Mouse (Mus musculus) MEL (cell line): ENCODE results near the gene Olfr1198. TPM values are rescaled to one million over a fixed set of nuclear protein-coding genes. Genes with fewer than 3 reads are reported as not detected.

ENCODE experiments used
- DNase-seq: peaks from one replicate; pipeline ENCODE4 v3.0.0; 2011; ENCODE audit warnings: low read depth, low spot score
- H3K27ac ChIP-seq: 2 replicates; pipeline ENCODE4 v1.5.1; 2012; ENCODE audit warnings: low read depth, mild to moderate bottlenecking, control low read depth, low read length, moderate library complexity; ENCODE audit not compliant: control insufficient read depth
- H3K27me3 ChIP-seq, 2 experiments: fragments of 150-350 bp in 1 of 2; sonication (generic) in 1 of 2; 2 replicates each; pipeline ENCODE4 v1.6.1; 2012; ENCODE audit warnings: low read length in 2 of 2, mild to moderate bottlenecking in 2 of 2, improper control_type of control experiment in 1 of 2, moderate library complexity in 1 of 2; ENCODE audit not compliant: insufficient read depth in 2 of 2, control insufficient read depth in 1 of 2
- H3K36me3 ChIP-seq, 2 experiments: 2 replicates each; pipeline ENCODE4 v1.6.1; 2012 to 2014; ENCODE audit warnings: low read length in 2 of 2, improper control_type of control experiment in 1 of 2, inconsistent platforms in 1 of 2, mild to moderate bottlenecking in 1 of 2; ENCODE audit not compliant: insufficient read depth in 2 of 2, control insufficient read depth in 1 of 2
- H3K4me1 ChIP-seq, 2 experiments: fragments of 150-350 bp in 1 of 2; sonication (generic) in 1 of 2; 2 replicates each; pipeline ENCODE4 v1.6.1; 2012; ENCODE audit warnings: low read length in 2 of 2, improper control_type of control experiment in 1 of 2, mild to moderate bottlenecking in 1 of 2; ENCODE audit not compliant: insufficient read depth in 2 of 2, control insufficient read depth in 1 of 2
- H3K4me3 ChIP-seq, 2 experiments: fragments of 150-350 bp in 1 of 2; sonication (generic) in 1 of 2; 2 replicates each; pipeline ENCODE4 v1.5.1; 2012; ENCODE audit warnings: low read depth in 2 of 2, low read length in 2 of 2, mild to moderate bottlenecking in 2 of 2, moderate library complexity in 2 of 2, control low read depth in 1 of 2, improper control_type of control experiment in 1 of 2; ENCODE audit not compliant: control insufficient read depth in 1 of 2, insufficient read depth in 1 of 2
- H3K79me2 ChIP-seq: 2 replicates; pipeline ENCODE4 v1.6.1; 2012; ENCODE audit warnings: mild to moderate bottlenecking, low read length, moderate library complexity; ENCODE audit not compliant: control insufficient read depth, poor library complexity, insufficient read depth
- H3K9ac ChIP-seq: 2 replicates; pipeline ENCODE4 v1.6.1; 2012; ENCODE audit warnings: low read depth, mild to moderate bottlenecking, control low read depth, low read length, moderate library complexity; ENCODE audit not compliant: control insufficient read depth, poor library complexity, severe bottlenecking
- H3K9me3 ChIP-seq: fragments of 150-350 bp; sonication (generic); replicated peaks from 2 replicates; pipeline ENCODE4 v1.6.1; 2012; ENCODE audit warnings: mild to moderate bottlenecking, low read length, improper control_type of control experiment, moderate library complexity; ENCODE audit not compliant: insufficient read depth
- BHLHE40 ChIP-seq: IDR thresholded peaks from 2 replicates; pipeline ENCODE4 v1.6.1; 2012; ENCODE audit warnings: low read depth, mild to moderate bottlenecking, inconsistent platforms, low read length, improper control_type of control experiment, borderline replicate concordance
- CHD1 ChIP-seq: IDR thresholded peaks from 2 replicates; pipeline ENCODE4 v1.6.1; 2012; ENCODE audit warnings: low read depth, mild to moderate bottlenecking, inconsistent platforms, low read length, improper control_type of control experiment
- CHD2 ChIP-seq: IDR thresholded peaks from 2 replicates; pipeline ENCODE4 v1.6.1; 2011; ENCODE audit warnings: low read length, improper control_type of control experiment
- E2F4 ChIP-seq: IDR thresholded peaks from 2 replicates; pipeline ENCODE4 v1.6.1; 2011; ENCODE audit warnings: low read depth, low read length, improper control_type of control experiment, borderline replicate concordance
- EP300 ChIP-seq, 2 experiments: IDR thresholded peaks; 2 replicates each; pipeline ENCODE4 v1.6.1; 2011; ENCODE audit warnings: improper control_type of control experiment in 2 of 2, low read length in 2 of 2, low read depth in 1 of 2, mild to moderate bottlenecking in 1 of 2
- GATA1 ChIP-seq: IDR thresholded peaks from 2 replicates; pipeline ENCODE4 v1.6.1; 2011; ENCODE audit warnings: low read depth, low read length, improper control_type of control experiment
- HCFC1 ChIP-seq: IDR thresholded peaks from 2 replicates; pipeline ENCODE4 v1.6.1; 2012; ENCODE audit warnings: low read depth, mild to moderate bottlenecking, inconsistent platforms, low read length, improper control_type of control experiment, moderate library complexity
- MAX ChIP-seq: IDR thresholded peaks from 2 replicates; pipeline ENCODE4 v1.6.1; 2011; ENCODE audit warnings: low read length, improper control_type of control experiment
- MYB ChIP-seq: IDR thresholded peaks from 2 replicates; pipeline ENCODE4 v1.6.1; 2011; ENCODE audit warnings: mild to moderate bottlenecking, low read depth, low read length, improper control_type of control experiment
- NRF1 ChIP-seq: IDR thresholded peaks from 2 replicates; pipeline ENCODE4 v1.6.1; 2014; ENCODE audit warnings: low read depth, mild to moderate bottlenecking, inconsistent platforms, low read length, improper control_type of control experiment, moderate library complexity; ENCODE audit not compliant: poor library complexity, insufficient read depth, severe bottlenecking
- POLR2A ChIP-seq, 2 experiments: IDR thresholded peaks; 2 replicates each; pipeline ENCODE4 v1.6.1; 2011 to 2012; ENCODE audit warnings: low read length in 2 of 2, mild to moderate bottlenecking in 2 of 2, control low read depth in 1 of 2, improper control_type of control experiment in 1 of 2, low read depth in 1 of 2, moderate library complexity in 1 of 2; ENCODE audit not compliant: control insufficient read depth in 1 of 2, insufficient read depth in 1 of 2, poor library complexity in 1 of 2
- POLR2AphosphoS2 ChIP-seq: IDR thresholded peaks from 2 replicates; pipeline ENCODE4 v1.6.1; 2011; ENCODE audit warnings: low read length, improper control_type of control experiment
- SMC3 ChIP-seq: IDR thresholded peaks from 2 replicates; pipeline ENCODE4 v1.6.1; 2011; ENCODE audit warnings: low read depth, low read length, improper control_type of control experiment
- TBP ChIP-seq: IDR thresholded peaks from 2 replicates; pipeline ENCODE4 v1.8.0; 2011; ENCODE audit warnings: low read depth, low read length, improper control_type of control experiment
- TCF12 ChIP-seq: IDR thresholded peaks from 2 replicates; pipeline ENCODE4 v1.6.1; 2014; ENCODE audit warnings: low read depth, mild to moderate bottlenecking, inconsistent platforms, low read length, improper control_type of control experiment, moderate library complexity
- UBTF ChIP-seq: IDR thresholded peaks from 2 replicates; pipeline ENCODE4 v1.6.1; 2012; ENCODE audit warnings: low read depth, mild to moderate bottlenecking, inconsistent platforms, low read length, improper control_type of control experiment, moderate library complexity, borderline replicate concordance; ENCODE audit not compliant: insufficient read depth
- polyA plus RNA-seq, 2 experiments: library from polyadenylated mRNA; stranded (reverse) in 1 of 2; unstranded in 1 of 2; fragments of >175 nt in 1 of 2; fragments of >200 nt in 1 of 2; gene quantifications; 2 replicates each; pipeline versions ENCODE4 v1.2.1 to v1.2.4; 2012; ENCODE audit warnings: low replicate concordance in 2 of 2, low read depth in 1 of 2; ENCODE audit not compliant: insufficient read length in 2 of 2, insufficient read depth in 1 of 2, missing spikeins in 1 of 2
- total RNA-seq: library from RNA; depleted of rRNA; stranded (reverse); fragments of 300-350 nt; gene quantifications from 2 replicates; pipeline ENCODE4 v1.2.3, GENCODE M21; 2012; rRNA removed

Gene Olfr1198
- total and polyA plus RNA-seq, 3 experiments: not detected

GRCm38 (mm10) chr2:88704497-88704896 lies 46.7 kb downstream of the Olfr1198 start, which contains the start of gene Olfr1196:
Olfr1196 (minus strand) TSS chr2:88704597.
- no peak within 1 kb of the TSS for H3K4me3 ChIP-seq
- no peaks in the 10 kb centered on the region for H3K27me3 ChIP-seq
- no peaks in the 10 kb centered on the region for H3K4me1 ChIP-seq
- no peaks in the 10 kb centered on the region for H3K36me3 ChIP-seq
- H3K9ac ChIP-seq: no peak within 1 kb of the TSS
- no peaks in the 10 kb centered on the region for H3K79me2 ChIP-seq
- no peaks in the 10 kb centered on the region for H3K9me3 ChIP-seq
- TF ChIP-seq E2F4: no peak
- no peak for TF ChIP-seq CHD1
- TF ChIP-seq POLR2A (IDR thresholded peaks at IDR 0.05; ENCODE audit: control insufficient read depth in 1 of 2, insufficient read depth in 1 of 2, low read depth in 1 of 2, low read length in 2 of 2, poor library complexity in 1 of 2): no peak
- TF ChIP-seq MYB: no peak
- no peak for TF ChIP-seq HCFC1
- no peak for TF ChIP-seq TBP
- TF ChIP-seq BHLHE40: no peak
- TF ChIP-seq TCF12: no peak
- no peak for TF ChIP-seq POLR2AphosphoS2
- TF ChIP-seq CHD2: no peak
- TF ChIP-seq UBTF: no peak
- no peak for TF ChIP-seq NRF1
- no peak for TF ChIP-seq MAX
- no peak for TF ChIP-seq EP300 (IDR thresholded peaks at IDR 0.05; ENCODE audit: low read depth in 1 of 2, low read length in 2 of 2)
- TF ChIP-seq GATA1: no peak
- TF ChIP-seq SMC3: no peak
- no peak for DNase-seq
- no peak within 1 kb of the TSS for H3K27ac ChIP-seq

Other genes with a start within 250 kb of the Olfr1198 start
- gene Olfr1186, start 232.8 kb downstream of the Olfr1198 start, total RNA-seq: not detected in 2 replicates
- not detected for gene Olfr1186, start 232.8 kb downstream of the Olfr1198 start, polyA plus RNA-seq
- gene Olfr1188, start 194.4 kb downstream of the Olfr1198 start, total RNA-seq: not detected in 2 replicates
- gene Olfr1188, start 194.4 kb downstream of the Olfr1198 start, polyA plus RNA-seq: not detected
- not detected in 2 replicates for gene Olfr1189, start 164.9 kb downstream of the Olfr1198 start, total RNA-seq
- not detected for gene Olfr1189, start 164.9 kb downstream of the Olfr1198 start, polyA plus RNA-seq
- gene Olfr1191-ps1, start 110.8 kb downstream of the Olfr1198 start, total RNA-seq: not detected in 2 replicates
- gene Olfr1191-ps1, start 110.8 kb downstream of the Olfr1198 start, polyA plus RNA-seq: not detected
- not detected in 2 replicates for gene Olfr1192-ps1, start 102.9 kb downstream of the Olfr1198 start, total RNA-seq
- gene Olfr1192-ps1, start 102.9 kb downstream of the Olfr1198 start, polyA plus RNA-seq: not detected
- not detected in 2 replicates for gene Olfr1193, start 75.7 kb downstream of the Olfr1198 start, total RNA-seq
- gene Olfr1193, start 75.7 kb downstream of the Olfr1198 start, polyA plus RNA-seq: not detected
- not detected in 2 replicates for gene Olfr1195, start 62.2 kb downstream of the Olfr1198 start, total RNA-seq
- not detected for gene Olfr1195, start 62.2 kb downstream of the Olfr1198 start, polyA plus RNA-seq
- gene Olfr1196, start 46.8 kb downstream of the Olfr1198 start, total RNA-seq: not detected in 2 replicates
- not detected for gene Olfr1196, start 46.8 kb downstream of the Olfr1198 start, polyA plus RNA-seq
- gene Olfr1197, start 19.0 kb downstream of the Olfr1198 start, total RNA-seq: not detected in 2 replicates
- gene Olfr1197, start 19.0 kb downstream of the Olfr1198 start, polyA plus RNA-seq: not detected
- gene Olfr1199, start 9.1 kb upstream of the Olfr1198 start, total RNA-seq: not detected in 2 replicates
- gene Olfr1199, start 9.1 kb upstream of the Olfr1198 start, polyA plus RNA-seq: not detected
- gene Olfr1200, start 19.1 kb upstream of the Olfr1198 start, total RNA-seq: not detected in 2 replicates
- gene Olfr1200, start 19.1 kb upstream of the Olfr1198 start, polyA plus RNA-seq: not detected
- gene Olfr1201, start 41.7 kb upstream of the Olfr1198 start, total RNA-seq: not detected in 2 replicates
- not detected for gene Olfr1201, start 41.7 kb upstream of the Olfr1198 start, polyA plus RNA-seq
- not detected in 2 replicates for gene Olfr1202, start 63.1 kb upstream of the Olfr1198 start, total RNA-seq
- gene Olfr1202, start 63.1 kb upstream of the Olfr1198 start, polyA plus RNA-seq: not detected
- not detected in 2 replicates for gene Olfr1205, start 78.4 kb upstream of the Olfr1198 start, total RNA-seq
- gene Olfr1205, start 78.4 kb upstream of the Olfr1198 start, polyA plus RNA-seq: not detected
- gene Olfr1204, start 97.9 kb upstream of the Olfr1198 start, total RNA-seq: not detected in 2 replicates
- gene Olfr1204, start 97.9 kb upstream of the Olfr1198 start, polyA plus RNA-seq: not detected
- gene Olfr1206, start 111.9 kb upstream of the Olfr1198 start, total RNA-seq: not detected in 2 replicates
- gene Olfr1206, start 111.9 kb upstream of the Olfr1198 start, polyA plus RNA-seq: not detected
- not detected in 2 replicates for gene Olfr1208, start 150.9 kb upstream of the Olfr1198 start, total RNA-seq
- gene Olfr1208, start 150.9 kb upstream of the Olfr1198 start, polyA plus RNA-seq: not detected
- not detected in 2 replicates for gene Olfr1209, start 163.8 kb upstream of the Olfr1198 start, total RNA-seq
- gene Olfr1209, start 163.8 kb upstream of the Olfr1198 start, polyA plus RNA-seq: not detected
- gene Olfr1211, start 186.7 kb upstream of the Olfr1198 start, total RNA-seq: not detected in 2 replicates
- gene Olfr1211, start 186.7 kb upstream of the Olfr1198 start, polyA plus RNA-seq: not detected
- gene Olfr1212, start 202.6 kb upstream of the Olfr1198 start, total RNA-seq: not detected in 2 replicates
- not detected for gene Olfr1212, start 202.6 kb upstream of the Olfr1198 start, polyA plus RNA-seq
- gene Gm13762, start 228.9 kb upstream of the Olfr1198 start, total RNA-seq: not detected in 2 replicates
- not detected for gene Gm13762, start 228.9 kb upstream of the Olfr1198 start, polyA plus RNA-seq
- gene Olfr1214, start 241.3 kb upstream of the Olfr1198 start, total RNA-seq: not detected in 2 replicates
- gene Olfr1214, start 241.3 kb upstream of the Olfr1198 start, polyA plus RNA-seq: not detected